Mouse (Mus musculus) heart, postnatal 0 days (tissue): Measurements from ENCODE around the gene Slamf9. TPM values are rescaled to one million over a fixed set of nuclear protein-coding genes. Genes with fewer than 3 reads are reported as not detected.

Source experiments
- ATAC-seq: fragments of 200-750 bp; cut with Nextera tagmentation; 2 replicates; pipeline ENCODE4 v1.8.0; 2017; ENCODE audit warnings: low read depth, moderate number of reproducible peaks, moderate library complexity; ENCODE audit not compliant: insufficient read depth
- DNase-seq: peaks from one replicate; pipeline ENCODE4 v3.0.0-alpha.2; 2016; ENCODE audit warnings: low spot score
- H3K27ac ChIP-seq: fragments of 300-500 bp; sonication (generic); 2 replicates; pipeline ENCODE4 v1.5.1; 2014; ENCODE audit warnings: low read depth, mild to moderate bottlenecking
- H3K27me3 ChIP-seq: fragments of 300-500 bp; sonication (generic); 2 replicates; pipeline ENCODE4 v1.6.1; 2014; ENCODE audit warnings: low read length, mixed read lengths; ENCODE audit not compliant: control insufficient read depth, insufficient read depth
- H3K36me3 ChIP-seq: fragments of 300-500 bp; sonication (generic); replicated peaks from 2 replicates; pipeline ENCODE4 v1.6.1; 2014; ENCODE audit warnings: low read length, mixed read lengths; ENCODE audit not compliant: control insufficient read depth, insufficient read depth
- H3K4me1 ChIP-seq: fragments of 300-500 bp; sonication (generic); 2 replicates; pipeline ENCODE4 v1.6.1; 2014; ENCODE audit warnings: antibody characterized with exemption; ENCODE audit not compliant: control insufficient read depth, insufficient read depth
- H3K4me2 ChIP-seq: fragments of 300-500 bp; sonication (generic); 2 replicates; pipeline ENCODE4 v1.6.1; 2014; ENCODE audit warnings: low read depth, mild to moderate bottlenecking, low read length, moderate library complexity
- H3K4me3 ChIP-seq: fragments of 300-500 bp; sonication (generic); 2 replicates; pipeline ENCODE4 v1.5.1; 2014; ENCODE audit warnings: low read depth, low read length
- H3K9ac ChIP-seq: fragments of 300-500 bp; sonication (generic); replicated peaks from 2 replicates; pipeline ENCODE4 v1.6.1; 2014; ENCODE audit warnings: low read depth, low read length, mixed read lengths
- H3K9me3 ChIP-seq: fragments of 300-500 bp; sonication (generic); replicated peaks from 2 replicates; pipeline ENCODE4 v1.6.1; 2016; ENCODE audit warnings: low read length; ENCODE audit not compliant: control insufficient read depth
- CTCF ChIP-seq: IDR thresholded peaks from 2 replicates; pipeline ENCODE4 v1.5.1; 2016; ENCODE audit warnings: antibody characterized with exemption, control low read depth, low read depth
- EP300 ChIP-seq: IDR thresholded peaks from 2 replicates; pipeline ENCODE4 v1.6.1; 2016; ENCODE audit warnings: antibody characterized with exemption, low read depth
- WGBS: fragments of 180-500 bp; shearing (Covaris S2); extraction: QIAGEN DNeasy Blood & Tissue Kit; methylation state at CpG from one replicate; pipeline ENCODE4 v1.1.7; 2014; 5-methylcytosine and 5-hydroxymethylcytosine counted together
- polyA plus RNA-seq: library from polyadenylated mRNA; unstranded; fragments of >200 nt; fragmentation: Nextera tagmentation; extraction: Ambion mirVana; gene quantifications from 2 replicates; pipeline ENCODE4 v1.2.1, GENCODE M21; 2015
- total RNA-seq: library from RNA; depleted of rRNA; stranded (reverse); fragments of >200 nt; gene quantifications from 2 replicates; pipeline ENCODE4 v1.2.3, GENCODE M21; 2014; ENCODE audit warnings: low replicate concordance

The Slamf9 gene
- total and polyA plus RNA-seq, 2 experiments from 2014 or later = 1.9 to 2.0 TPM

DNA sequence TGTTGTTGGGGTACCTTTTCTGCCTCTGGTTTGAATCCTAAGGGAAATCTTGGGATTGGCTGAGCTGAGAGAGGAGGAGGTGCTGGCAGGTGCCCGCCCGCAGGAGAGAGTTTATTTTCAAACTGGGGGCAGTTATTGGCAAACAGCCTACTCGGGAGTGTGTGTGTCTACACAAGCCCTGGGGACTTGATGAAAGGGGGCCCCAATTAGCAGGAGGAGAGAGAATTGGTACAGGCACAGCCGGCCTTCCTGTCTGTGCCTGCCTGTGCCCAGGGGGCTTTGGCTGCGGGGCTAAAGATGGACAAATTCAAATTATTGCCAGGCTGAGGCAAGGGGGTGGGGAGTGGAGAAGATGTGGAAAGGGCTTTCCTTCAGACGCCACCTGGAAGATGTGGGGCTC lies 10.7 kb downstream of the Slamf9 start:
- Histone ChIP-seq H3K9me3 (no peaks in the 10 kb centered on the region), H3K4me2 (no peak overlapping the region), H3K27ac (no peak overlapping the region), H3K4me3 (no peak overlapping the region), H3K4me1 (peaks cover 4% of the 10 kb centered on the region), H3K9ac (no peak overlapping the region), H3K36me3 (no peaks in the 10 kb centered on the region), H3K27me3 (peaks cover 8% of the 10 kb centered on the region; the same call in 1 of the 2 replicates)
- no peak for DNase-seq
- ATAC-seq = no peak
- TF ChIP-seq CTCF = no peak
- no peak for TF ChIP-seq EP300
- WGBS = 62% methylated on average over 6 of the region's 6 CpGs

GRCm38 (mm10) chr1:172486236-172486635 lies 11.1 kb downstream of the Slamf9 start:
- Histone ChIP-seq H3K36me3 (no peaks in the 10 kb centered on the region), H3K27ac (no peak overlapping the region), H3K4me3 (no peak overlapping the region), H3K4me2 (no peak overlapping the region), H3K27me3 (peaks cover 8% of the 10 kb centered on the region; the same call in 1 of the 2 replicates), H3K4me1 (peaks cover 4% of the 10 kb centered on the region), H3K9ac (no peak overlapping the region), H3K9me3 (no peaks in the 10 kb centered on the region)
- 67% methylated on average over 4 of the region's 4 CpGs for WGBS
- ATAC-seq (no peak), DNase-seq (no peak)
- TF ChIP-seq CTCF (no peak), EP300 (no peak)

- Histone ChIP-seq H3K4me3 (no peak overlapping the region), H3K4me1 (peaks cover 4% of the 10 kb centered on the region), H3K4me2 (no peak overlapping the region), H3K9ac (no peak overlapping the region), H3K27me3 (peaks cover 8% of the 10 kb centered on the region; the same call in 1 of the 2 replicates), H3K36me3 (no peaks in the 10 kb centered on the region), H3K27ac (no peak overlapping the region), H3K9me3 (no peaks in the 10 kb centered on the region)
- 81% methylated on average over 5 of the region's 5 CpGs for WGBS
- TF ChIP-seq CTCF (no peak), EP300 (no peak)
- no peak for DNase-seq
- no peak for ATAC-seq
These were observed 11.5 kb downstream of the Slamf9 start for GRCm38 (mm10) chr1:172486651-172487050.

DNA sequence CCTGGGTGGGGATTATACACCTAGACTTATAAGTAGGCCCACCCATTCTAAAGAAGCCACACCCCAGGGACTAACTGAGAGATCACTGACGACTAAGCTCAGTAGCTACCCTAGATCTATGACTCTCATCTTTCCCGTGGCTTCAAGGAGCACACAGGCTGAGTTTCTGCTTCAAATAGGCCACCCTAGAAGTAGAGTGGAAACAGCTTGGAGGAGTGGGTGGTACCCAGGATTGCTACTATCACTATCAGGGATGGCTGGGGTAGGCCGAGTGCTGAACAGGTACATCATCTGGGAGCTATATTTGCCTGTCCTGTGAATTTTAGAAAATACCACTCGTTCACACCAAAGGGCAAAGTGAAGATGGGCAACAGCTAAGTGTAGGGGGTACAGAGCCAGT lies 12.7 kb downstream of the Slamf9 start:
- TF ChIP-seq EP300 = no peak
- no peak for TF ChIP-seq CTCF
- H3K27me3 ChIP-seq = peaks cover 8% of the 10 kb centered on the region; the same call in 1 of the 2 replicates
- H3K9ac ChIP-seq = no peak overlapping the region
- no peaks in the 10 kb centered on the region for H3K36me3 ChIP-seq
- ATAC-seq = no peak
- no peaks in the 10 kb centered on the region for H3K9me3 ChIP-seq
- WGBS = 66% methylated on average over 4 of the region's 4 CpGs
- H3K4me1 ChIP-seq = no peaks in the 10 kb centered on the region; the same call in 1 of the 2 replicates
- H3K4me3 ChIP-seq = no peak overlapping the region
- DNase-seq = no peak
- H3K27ac ChIP-seq = no peak overlapping the region
- no peak overlapping the region for H3K4me2 ChIP-seq

DNA sequence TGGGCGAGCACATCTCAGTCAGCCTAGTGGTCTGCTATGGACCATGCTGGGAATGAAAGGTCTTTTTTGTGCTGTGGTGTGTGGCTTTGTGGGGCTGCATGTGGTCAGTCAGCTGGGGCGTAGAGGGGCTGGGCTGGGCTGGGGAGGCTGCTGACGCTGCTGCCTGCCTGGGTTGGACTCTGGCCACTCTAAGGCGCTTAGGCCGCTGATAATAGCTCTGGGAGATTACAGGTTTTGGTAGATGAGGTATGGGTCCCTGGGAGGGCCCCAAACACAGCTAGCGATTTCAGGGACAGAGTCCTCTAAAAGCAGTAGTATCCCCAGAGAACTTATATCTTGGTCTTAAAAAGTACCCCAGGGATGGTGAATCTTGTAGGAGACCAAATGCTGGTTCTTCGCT lies 13.7 kb downstream of the Slamf9 start:
- Histone ChIP-seq H3K27ac (no peak overlapping the region), H3K4me3 (no peak overlapping the region), H3K9ac (no peak overlapping the region), H3K4me2 (no peak overlapping the region), H3K4me1 (no peaks in the 10 kb centered on the region; the same call in 1 of the 2 replicates), H3K36me3 (no peaks in the 10 kb centered on the region), H3K27me3 (peaks cover 8% of the 10 kb centered on the region; the same call in 1 of the 2 replicates), H3K9me3 (no peaks in the 10 kb centered on the region)
- DNase-seq = no peak
- WGBS = 57% methylated on average over 7 of the region's 7 CpGs
- ATAC-seq = no peak
- TF ChIP-seq CTCF (no peak), EP300 (no peak)

DNA sequence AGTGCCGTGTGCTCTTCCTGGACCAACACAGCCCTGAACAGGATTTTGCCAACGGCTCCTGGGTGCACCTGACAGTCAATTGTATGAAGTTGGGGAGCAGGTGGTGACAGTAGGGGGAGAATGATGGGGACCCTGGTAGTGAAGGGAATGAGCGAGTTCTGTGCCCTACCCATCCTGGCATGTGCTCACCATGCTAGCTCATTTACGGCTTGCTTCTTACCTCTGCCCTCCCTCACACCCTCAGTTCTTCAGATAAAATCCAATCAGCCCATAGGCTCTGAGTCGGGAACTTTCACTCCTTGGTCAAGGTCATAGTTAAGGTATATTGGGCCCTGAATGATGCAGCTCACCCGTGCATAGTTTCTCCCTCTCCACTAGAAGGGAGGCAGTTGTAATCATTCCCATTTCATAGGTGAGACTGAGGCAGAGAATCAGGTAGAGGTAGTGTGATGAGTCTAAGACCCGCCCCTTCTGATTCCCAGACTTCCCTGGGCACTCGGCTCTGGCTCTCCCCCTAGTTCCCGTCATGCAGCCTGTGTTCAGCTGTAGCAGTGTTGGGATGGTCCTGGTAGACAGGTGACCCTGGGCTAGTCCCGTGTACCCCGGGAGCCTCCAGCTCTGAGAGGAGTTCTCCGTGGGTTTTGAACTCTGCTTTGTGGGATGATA lies 14.6 kb downstream of the Slamf9 start:
- peaks cover 8% of the 10 kb centered on the region; the same call in 1 of the 2 replicates for H3K27me3 ChIP-seq
- 42% methylated on average over 12 of the region's 12 CpGs for WGBS
- H3K9ac ChIP-seq = no peak overlapping the region
- DNase-seq (no peak), ATAC-seq (peak; percentile 24; the same call in 1 of the 2 replicates)
- H3K9me3 ChIP-seq = no peaks in the 10 kb centered on the region
- H3K4me2 ChIP-seq = peak overlapping the region; percentile 68
- no peaks in the 10 kb centered on the region; the same call in 1 of the 2 replicates for H3K4me1 ChIP-seq
- no peak overlapping the region for H3K27ac ChIP-seq
- H3K36me3 ChIP-seq = no peaks in the 10 kb centered on the region
- H3K4me3 ChIP-seq = peak overlapping the region; percentile 39
- TF ChIP-seq EP300 = no peak
- no peak for TF ChIP-seq CTCF
